Mouse (Mus musculus): Measurements from ENCODE around the gene D6Ertd527e. TPM values are rescaled to one million over a fixed set of nuclear protein-coding genes. Genes with fewer than 3 reads are reported as not detected.
A peak's percentile ranks its signal among the peaks of the same experiment; 100 is the strongest.
"Not testable (repeated sequence)": the region's sequence is repeated elsewhere in the genome, so short reads cannot be mapped to it uniquely, and the experiment has no call there.

The D6Ertd527e gene
- polyA plus RNA-seq, 1 experiment from 2014 or later, result 0.42 TPM

GRCm38 (mm10) chr6:87092476-87092875 lies 12.1 kb upstream of the D6Ertd527e start:
- H3K27me3 ChIP-seq, result no peaks in the 10 kb centered on the region
- ATAC-seq (ENCODE audit: borderline replicate concordance, extremely low read depth, low FRiP score, low TSS enrichment), result no peak
- H3K27ac ChIP-seq, result no peak overlapping the region
- H3K4me3 ChIP-seq, result no peak overlapping the region
- peaks cover 28% of the 10 kb centered on the region for H3K36me3 ChIP-seq
- 81% methylated on average over 5 of the region's 5 CpGs for WGBS
- no peak overlapping the region for H3K4me2 ChIP-seq
- no peaks in the 10 kb centered on the region for H3K9me3 ChIP-seq
- no peak overlapping the region for H3K9ac ChIP-seq
- no peaks in the 10 kb centered on the region for H3K4me1 ChIP-seq

- H3K4me2 ChIP-seq; H3K27me3 ChIP-seq; H3K4me3 ChIP-seq; H3K9ac ChIP-seq; H3K9me3 ChIP-seq; ATAC-seq (ENCODE audit: borderline replicate concordance, extremely low read depth, low FRiP score, low TSS enrichment); H3K27ac ChIP-seq; H3K4me1 ChIP-seq: not testable (repeated sequence)
- 86% methylated on average over 8 of the region's 8 CpGs for WGBS
- peaks cover 19% of the 10 kb centered on the region for H3K36me3 ChIP-seq
Measured at GRCm38 (mm10) chr6:87093631-87094030, 10.9 kb upstream of the D6Ertd527e start.

GRCm38 (mm10) chr6:87099261-87099660 lies 5.3 kb upstream of the D6Ertd527e start:
- Histone ChIP-seq H3K27ac (peak overlapping the region; percentile 31; the same call in 1 of the 2 replicates), H3K36me3 (no peaks in the 10 kb centered on the region), H3K4me1 (peaks cover 41% of the 10 kb centered on the region), H3K9ac (no peak overlapping the region), H3K4me3 (no peak overlapping the region), H3K4me2 (no peak overlapping the region), H3K27me3 (no peaks in the 10 kb centered on the region), H3K9me3 (no peaks in the 10 kb centered on the region)
- WGBS, result 24% methylated on average over 3 of the region's 3 CpGs
- no peak for ATAC-seq (ENCODE audit: borderline replicate concordance, extremely low read depth, low FRiP score, low TSS enrichment)

- peaks cover 41% of the 10 kb centered on the region for H3K4me1 ChIP-seq
- no peaks in the 10 kb centered on the region for H3K9me3 ChIP-seq
- no peak overlapping the region for H3K4me3 ChIP-seq
- peak; percentile 29; the same call in 1 of the 2 replicates for ATAC-seq (ENCODE audit: borderline replicate concordance, extremely low read depth, low FRiP score, low TSS enrichment)
- H3K36me3 ChIP-seq, result no peaks in the 10 kb centered on the region
- 32% methylated on average over 7 of the region's 7 CpGs for WGBS
- H3K4me2 ChIP-seq, result no peak overlapping the region
- 0 out of 2 replicates have a peak overlapping the region, but pooled peaks have one; percentile 8 for H3K9ac ChIP-seq
- H3K27ac ChIP-seq, result peak overlapping the region; percentile 53
- no peaks in the 10 kb centered on the region for H3K27me3 ChIP-seq
Measured at GRCm38 (mm10) chr6:87099671-87100296, 4.8 kb upstream of the D6Ertd527e start.

GRCm38 (mm10) chr6:87100297-87101020 lies 4.1 kb upstream of the D6Ertd527e start:
- Histone ChIP-seq H3K4me3 (no peak overlapping the region), H3K9ac (0 out of 2 replicates have a peak overlapping the region, but pooled peaks have one; percentile 8), H3K4me2 (no peak overlapping the region), H3K27ac (peak overlapping the region; percentile 53), H3K36me3 (no peaks in the 10 kb centered on the region), H3K27me3 (no peaks in the 10 kb centered on the region), H3K9me3 (no peaks in the 10 kb centered on the region), H3K4me1 (peaks cover 41% of the 10 kb centered on the region)
- ATAC-seq (ENCODE audit: borderline replicate concordance, extremely low read depth, low FRiP score, low TSS enrichment), result no peak
- 65% methylated on average over 9 of the region's 9 CpGs for WGBS

- Histone ChIP-seq H3K27me3 (no peaks in the 10 kb centered on the region), H3K9ac (peak overlapping the region; percentile 41), H3K4me2 (peak overlapping the region; percentile 67), H3K9me3 (no peaks in the 10 kb centered on the region), H3K4me3 (peak overlapping the region; percentile 21), H3K4me1 (peaks cover 41% of the 10 kb centered on the region), H3K27ac (peak overlapping the region; percentile 57; the same call in 1 of the 2 replicates), H3K36me3 (no peaks in the 10 kb centered on the region)
- WGBS, result 10% methylated on average over 12 of the region's 12 CpGs
- peak; percentile 47; the same call in 1 of the 2 replicates for ATAC-seq (ENCODE audit: borderline replicate concordance, extremely low read depth, low FRiP score, low TSS enrichment)
Measured at GRCm38 (mm10) chr6:87101281-87101954, 3.1 kb upstream of the D6Ertd527e start.

- WGBS, result 19% methylated on average over 4 of the region's 4 CpGs
- Histone ChIP-seq H3K4me1 (peaks cover 41% of the 10 kb centered on the region), H3K4me3 (no peak overlapping the region), H3K27me3 (no peaks in the 10 kb centered on the region), H3K9me3 (no peaks in the 10 kb centered on the region), H3K27ac (peak overlapping the region; percentile 57), H3K36me3 (no peaks in the 10 kb centered on the region), H3K4me2 (no peak overlapping the region), H3K9ac (no peak overlapping the region)
- no peak for ATAC-seq (ENCODE audit: borderline replicate concordance, extremely low read depth, low FRiP score, low TSS enrichment)
Measured at GRCm38 (mm10) chr6:87101955-87102353, 2.6 kb upstream of the D6Ertd527e start.

GRCm38 (mm10) chr6:87102421-87102911 lies 2.1 kb upstream of the D6Ertd527e start:
- Histone ChIP-seq H3K9ac (no peak overlapping the region), H3K27ac (peak overlapping the region; percentile 57)
- no peak for ATAC-seq (ENCODE audit: borderline replicate concordance, extremely low read depth, low FRiP score, low TSS enrichment)

GRCm38 (mm10) chr6:87103314-87103713 lies 1.2 kb upstream of the D6Ertd527e start:
- no peak overlapping the region for H3K4me3 ChIP-seq
- peaks cover 41% of the 10 kb centered on the region for H3K4me1 ChIP-seq
- H3K9me3 ChIP-seq, result no peaks in the 10 kb centered on the region
- H3K4me2 ChIP-seq, result no peak overlapping the region
- no peak overlapping the region for H3K27ac ChIP-seq
- ATAC-seq (ENCODE audit: borderline replicate concordance, extremely low read depth, low FRiP score, low TSS enrichment), result no peak
- no peaks in the 10 kb centered on the region for H3K36me3 ChIP-seq
- H3K9ac ChIP-seq, result no peak overlapping the region
- WGBS, result 86% methylated on average over 1 of the region's 1 CpGs
- H3K27me3 ChIP-seq, result no peaks in the 10 kb centered on the region

More at GRCm38 (mm10) chr6:87102421-87102911, 2.1 kb upstream of the D6Ertd527e start:
- Histone ChIP-seq H3K4me2 (no peak overlapping the region), H3K36me3 (no peaks in the 10 kb centered on the region), H3K27me3 (no peaks in the 10 kb centered on the region), H3K4me1 (peaks cover 41% of the 10 kb centered on the region), H3K4me3 (no peak overlapping the region), H3K9me3 (no peaks in the 10 kb centered on the region)
- 23% methylated on average over 7 of the region's 7 CpGs for WGBS

GRCm38 (mm10) chr6:87111493-87111892 lies 6.9 kb downstream of the D6Ertd527e start:
- no peak overlapping the region for H3K9ac ChIP-seq
- WGBS, result 91% methylated on average over 1 of the region's 1 CpGs
- H3K9me3 ChIP-seq, result no peaks in the 10 kb centered on the region
- H3K4me3 ChIP-seq, result no peak overlapping the region
- no peaks in the 10 kb centered on the region for H3K27me3 ChIP-seq
- H3K36me3 ChIP-seq, result no peaks in the 10 kb centered on the region
- no peak for ATAC-seq (ENCODE audit: borderline replicate concordance, extremely low read depth, low FRiP score, low TSS enrichment)
- no peak overlapping the region for H3K4me2 ChIP-seq
- H3K27ac ChIP-seq, result no peak overlapping the region
- no peaks in the 10 kb centered on the region for H3K4me1 ChIP-seq

- Histone ChIP-seq H3K27me3 (no peaks in the 10 kb centered on the region), H3K4me1 (no peaks in the 10 kb centered on the region), H3K4me2 (no peak overlapping the region), H3K4me3 (no peak overlapping the region), H3K27ac (no peak overlapping the region), H3K36me3 (no peaks in the 10 kb centered on the region), H3K9ac (no peak overlapping the region), H3K9me3 (no peaks in the 10 kb centered on the region)
- no peak for ATAC-seq (ENCODE audit: borderline replicate concordance, extremely low read depth, low FRiP score, low TSS enrichment)
- 80% methylated on average over 6 of the region's 6 CpGs for WGBS
Measured at GRCm38 (mm10) chr6:87112125-87112524, 7.6 kb downstream of the D6Ertd527e start.
